Mouse (Mus musculus) myocyte (in vitro differentiated cells): ENCODE results near the gene Cald1.

ENCODE experiments used
- MAX ChIP-seq: IDR thresholded peaks from one replicate; pipeline ENCODE4 v1.6.1; 2011; ENCODE audit warnings: low read depth, mild to moderate bottlenecking, control low read depth
- POLR2A ChIP-seq: IDR thresholded peaks from one replicate; pipeline ENCODE4 v1.6.1; 2011; ENCODE audit warnings: low read depth, mild to moderate bottlenecking, control low read depth, moderate library complexity; ENCODE audit not compliant: insufficient read length
- TCF12 ChIP-seq: IDR thresholded peaks from one replicate; pipeline ENCODE4 v1.6.1; 2011; ENCODE audit warnings: mild to moderate bottlenecking, control low read depth; ENCODE audit not compliant: poor library complexity, insufficient read depth, severe bottlenecking

DNA sequence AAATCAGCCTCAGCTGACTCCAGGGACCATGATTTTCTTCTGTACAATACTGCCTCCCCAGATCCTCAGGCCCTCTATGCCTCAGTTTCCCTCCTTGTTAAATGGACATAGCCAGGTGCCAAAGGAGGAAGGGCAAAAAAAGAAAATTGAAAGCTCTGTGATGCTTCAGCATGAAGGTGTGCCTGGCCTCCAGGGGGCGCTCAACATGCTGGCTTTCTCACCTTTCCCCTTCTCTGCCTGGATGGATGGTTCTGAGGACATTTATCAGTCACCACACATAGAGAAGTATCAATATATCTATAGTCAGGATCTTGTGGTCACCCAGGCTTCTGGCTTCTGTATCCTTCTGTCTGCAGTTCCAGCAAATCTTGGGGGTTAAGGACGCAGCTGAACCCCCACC, 49.3 kb upstream of the Cald1 start:
- no peak for TF ChIP-seq TCF12
- TF ChIP-seq POLR2A: no peak
- TF ChIP-seq MAX: no peak
